Mouse (Mus musculus): ENCODE measurements at regions not wholly inside any gene's neighbourhood (a gene's known extent, or its start where the extent isn't known, plus 50 kb on each side); places are given as distances from the start of the nearest gene placed in this dataset.
A peak's percentile ranks its signal among the peaks of the same experiment; 100 is the strongest.
"Not testable (repeated sequence)": the region's sequence is repeated elsewhere in the genome, so short reads cannot be mapped to it uniquely, and the experiment has no call there.

DNA sequence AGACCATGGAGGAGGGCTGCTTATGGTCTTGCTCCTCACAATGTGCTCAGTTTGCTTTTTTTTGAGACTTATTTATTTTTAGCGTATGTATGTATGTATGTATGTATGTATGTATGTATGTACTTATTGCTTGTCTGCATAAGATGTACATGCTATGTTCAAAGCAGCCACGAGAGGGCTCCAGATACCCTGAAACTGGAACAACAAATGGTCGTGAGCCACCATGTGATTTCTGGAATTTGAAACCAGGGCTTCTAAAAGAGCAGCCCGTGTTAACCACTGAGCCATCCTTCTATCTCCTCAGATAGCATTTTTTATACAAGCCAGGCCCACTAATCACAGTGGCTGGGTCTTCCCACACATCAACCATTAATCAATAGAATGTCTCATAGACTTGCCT lies 611.2 kb downstream of the 5730507C01Rik start:
- no peak for DNase-seq

DNA sequence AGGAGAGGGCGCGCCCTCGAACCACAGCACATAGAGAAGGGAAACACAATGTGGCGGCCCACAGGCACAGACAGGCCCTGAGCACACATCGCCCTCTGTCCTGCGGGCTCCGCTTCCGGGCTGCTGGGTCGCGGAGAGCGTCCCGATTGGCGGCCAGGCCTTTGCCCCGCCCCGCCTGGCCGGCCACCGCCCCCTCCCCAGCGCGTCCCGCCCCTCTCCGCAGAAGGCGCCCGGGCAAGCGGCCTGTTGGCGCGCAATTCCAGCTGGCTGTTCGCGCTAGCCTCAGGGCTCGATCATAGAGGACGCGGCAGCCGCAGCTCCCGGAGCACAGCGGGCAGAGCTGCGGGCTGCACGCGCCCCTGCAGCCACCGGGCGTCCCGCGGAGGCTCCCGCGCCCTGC lies 661.3 kb downstream of the 5730507C01Rik start:
- DNase-seq, result no peak

DNA sequence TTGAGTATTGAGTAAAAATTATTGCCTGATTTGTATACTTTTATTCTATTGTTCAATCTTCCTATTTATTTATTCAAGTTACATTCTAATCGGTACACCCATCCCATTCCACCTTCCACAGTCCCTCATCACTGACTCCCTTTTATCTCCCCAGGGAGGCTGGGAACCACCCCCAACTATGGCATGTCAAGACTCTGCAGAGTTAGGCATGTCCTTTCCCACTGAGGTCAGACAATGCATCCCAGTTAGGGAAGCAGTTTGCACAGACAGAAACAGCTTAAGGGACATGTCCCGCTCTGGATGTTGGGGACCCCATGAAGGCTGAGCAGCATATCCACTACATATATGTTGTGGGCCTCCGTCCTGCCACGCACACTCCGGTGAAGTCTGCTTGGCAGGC lies 678.1 kb downstream of the 5730507C01Rik start:
- DNase-seq, result no peak

DNA sequence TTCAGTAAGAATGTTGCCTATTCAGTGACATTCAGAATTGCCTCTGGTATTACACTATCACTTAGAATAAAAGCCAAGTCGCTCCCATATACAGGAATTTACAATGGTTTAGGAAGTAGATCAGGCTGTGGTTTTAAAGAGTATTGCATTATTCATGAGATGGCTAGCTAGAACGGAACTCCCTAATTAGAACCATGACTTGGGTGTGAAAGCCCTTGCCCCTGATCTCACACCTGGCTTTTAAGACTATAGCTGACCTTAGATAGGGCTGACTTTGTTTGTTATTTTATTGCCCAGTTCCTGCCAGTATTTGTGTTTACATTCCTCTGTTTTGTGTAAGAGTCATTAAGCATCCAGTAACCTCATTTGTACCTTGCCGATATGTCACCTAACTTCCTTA lies 678.7 kb downstream of the 5730507C01Rik start:
- not testable (repeated sequence) for DNase-seq

DNA sequence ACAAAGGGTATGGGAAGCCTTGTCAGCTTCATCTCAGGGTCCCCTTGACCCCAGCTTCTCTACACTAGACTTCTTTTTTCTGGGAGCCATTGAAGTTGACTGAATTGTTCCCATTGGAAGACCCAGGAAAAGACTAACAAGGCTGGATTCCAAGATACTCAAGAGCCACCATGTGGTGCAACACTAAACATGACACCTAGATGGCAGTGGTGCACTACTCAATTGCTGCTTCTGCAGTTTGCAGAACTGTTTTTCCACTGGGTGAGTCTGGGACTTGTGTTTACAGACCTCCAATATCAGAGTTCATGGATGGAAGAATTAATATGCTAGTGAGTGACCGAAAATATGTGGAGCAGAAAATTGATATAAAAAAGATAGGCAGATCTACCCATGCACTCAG lies 709.7 kb downstream of the 5730507C01Rik start:
- not testable (repeated sequence) for DNase-seq

DNA sequence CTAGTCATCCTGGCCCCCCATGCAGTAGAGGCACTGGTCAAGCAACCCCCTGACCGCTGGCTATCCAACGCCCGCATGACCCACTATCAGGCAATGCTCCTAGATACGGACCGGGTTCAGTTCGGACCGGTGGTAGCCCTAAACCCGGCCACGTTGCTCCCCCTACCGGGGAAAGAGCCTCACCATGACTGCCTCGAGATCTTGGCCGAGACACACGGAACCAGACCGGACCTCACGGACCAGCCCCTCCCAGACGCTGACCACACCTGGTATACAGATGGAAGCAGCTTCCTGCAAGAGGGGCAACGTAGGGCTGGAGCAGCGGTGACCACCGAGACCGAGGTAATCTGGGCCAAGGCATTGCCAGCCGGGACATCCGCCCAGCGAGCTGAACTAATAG lies 707.6 kb upstream of the Gm21863 start:
- peak; percentile 33 to 49 for DNase-seq

DNA sequence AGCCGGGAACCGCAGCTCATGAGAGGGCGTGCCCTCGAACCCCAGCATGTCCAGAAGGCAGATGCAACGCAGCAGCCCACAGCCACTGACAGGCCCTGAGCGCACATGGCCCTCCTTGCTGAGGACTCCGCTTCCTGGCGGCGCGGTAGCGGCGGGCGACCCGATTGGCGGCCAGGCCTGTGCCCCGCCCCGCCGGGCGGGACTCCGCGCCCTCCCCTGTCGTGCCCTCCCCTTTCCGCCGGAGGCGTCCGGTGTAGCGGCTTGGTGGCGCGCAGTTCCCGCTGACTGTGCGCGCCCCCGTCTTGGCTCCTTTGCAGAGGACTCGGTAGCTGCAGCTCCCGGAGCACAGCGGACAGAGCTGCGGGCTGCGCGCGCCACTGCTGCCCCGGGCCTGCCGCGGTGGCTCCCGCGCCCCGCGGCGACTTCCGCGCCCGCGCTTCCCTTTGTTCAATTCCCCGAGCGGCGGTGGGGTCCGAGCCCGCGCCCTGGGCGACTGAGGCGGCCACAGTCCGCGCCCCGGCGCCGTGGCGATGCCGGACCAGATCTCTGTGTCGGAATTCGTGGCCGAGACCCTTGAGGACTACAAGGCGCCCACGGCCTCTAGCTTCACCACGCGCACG lies 665.9 kb upstream of the Gm21863 start:
- DNase-seq, result peak; percentile 77 to 87

DNA sequence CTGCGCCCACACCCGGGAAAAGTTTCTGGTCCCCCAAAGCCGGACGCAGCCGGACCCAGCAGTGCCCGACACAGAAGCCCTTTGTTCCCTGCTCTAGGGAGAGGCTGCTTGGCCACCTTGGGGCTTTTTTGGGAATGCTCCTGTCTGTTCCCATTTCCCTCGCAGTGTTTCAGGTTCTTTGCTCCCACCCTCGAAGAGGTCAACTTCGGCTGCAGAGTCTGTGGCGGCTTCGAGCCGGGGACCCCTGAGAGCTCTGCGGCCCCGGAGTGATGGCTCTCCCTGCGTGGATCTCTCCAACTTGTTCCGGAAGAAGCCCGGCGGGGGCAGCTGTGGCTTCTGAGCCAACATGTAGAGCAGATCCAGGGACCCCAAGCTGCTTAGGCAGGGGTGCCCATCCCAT lies 665.3 kb upstream of the Gm21863 start:
- peak in 1 of 2 experiments; percentile 4 for DNase-seq

DNA sequence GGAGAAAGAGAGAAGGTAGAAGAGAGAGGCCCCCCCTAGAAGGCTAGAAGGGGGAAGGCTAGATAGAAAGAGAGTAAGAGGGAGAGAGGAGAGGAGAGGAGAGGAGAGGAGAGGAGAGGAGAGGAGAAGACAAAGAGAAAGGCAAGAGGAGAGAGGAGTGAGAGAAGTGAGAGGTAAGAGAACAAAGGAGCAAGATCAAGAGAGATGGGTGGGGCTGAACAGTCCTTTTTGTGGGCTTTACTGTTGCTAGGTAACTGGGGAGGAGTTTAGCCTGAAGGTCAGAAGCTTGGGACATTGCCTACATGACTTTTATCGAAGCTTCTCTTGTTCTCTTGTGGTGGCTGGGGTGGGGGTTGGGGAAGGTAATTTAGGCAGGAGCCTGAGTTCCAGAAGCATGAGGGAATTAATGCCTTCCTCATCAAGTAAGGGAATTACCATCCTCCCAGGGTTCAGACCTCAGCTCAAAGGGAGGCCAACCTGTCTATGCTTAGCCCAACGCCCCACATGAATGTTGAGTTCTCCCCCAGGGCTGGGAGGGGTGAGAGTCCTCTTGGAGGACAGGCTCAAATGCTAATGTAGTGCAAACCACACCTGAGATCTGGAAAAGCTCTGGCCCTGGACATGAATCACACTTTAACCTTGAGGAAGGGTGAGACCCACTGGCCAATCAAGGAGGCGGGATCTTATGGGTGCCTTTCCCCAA lies 662.1 kb upstream of the Gm21863 start:
- DNase-seq, result not testable (repeated sequence)

Data from lung, postnatal 4 days (tissue).